Mouse (Mus musculus): ENCODE measurements around the gene Mgst2. TPM values are rescaled to one million over a fixed set of nuclear protein-coding genes. Genes with fewer than 3 reads are reported as not detected.
A peak's percentile ranks its signal among the peaks of the same experiment; 100 is the strongest.

The Mgst2 gene
- total and polyA plus RNA-seq, 2 experiments from 2014 or later, result 1.0 TPM; not detected in 1

GRCm38 (mm10) chr3:51727968-51728367 lies 67.8 kb downstream of the Mgst2 start:
- Histone ChIP-seq H3K27me3 (ENCODE audit: insufficient read depth, low read length) (no peaks in the 10 kb centered on the region), H3K36me3 (ENCODE audit: insufficient read depth, low read length) (no peaks in the 10 kb centered on the region), H3K4me2 (ENCODE audit: low read depth, low read length) (no peak overlapping the region), H3K27ac (peak overlapping the region; percentile 12; the same call in 1 of the 2 replicates), H3K4me3 (ENCODE audit: low read length) (no peak overlapping the region), H3K9me3 (ENCODE audit: low read length) (no peaks in the 10 kb centered on the region), H3K9ac (replicated peaks; ENCODE audit: low read length) (no peak overlapping the region), H3K4me1 (ENCODE audit: insufficient read depth, low read length) (peaks cover 11% of the 10 kb centered on the region; the same call in 1 of the 2 replicates)
- no peak for DNase-seq (ENCODE audit: low spot score)
- TF ChIP-seq CTCF (IDR thresholded peaks at IDR 0.05; ENCODE audit: low read depth), result no peak
- 57% methylated on average over 8 of the region's 8 CpGs for WGBS
- ATAC-seq, result no peak

DNA sequence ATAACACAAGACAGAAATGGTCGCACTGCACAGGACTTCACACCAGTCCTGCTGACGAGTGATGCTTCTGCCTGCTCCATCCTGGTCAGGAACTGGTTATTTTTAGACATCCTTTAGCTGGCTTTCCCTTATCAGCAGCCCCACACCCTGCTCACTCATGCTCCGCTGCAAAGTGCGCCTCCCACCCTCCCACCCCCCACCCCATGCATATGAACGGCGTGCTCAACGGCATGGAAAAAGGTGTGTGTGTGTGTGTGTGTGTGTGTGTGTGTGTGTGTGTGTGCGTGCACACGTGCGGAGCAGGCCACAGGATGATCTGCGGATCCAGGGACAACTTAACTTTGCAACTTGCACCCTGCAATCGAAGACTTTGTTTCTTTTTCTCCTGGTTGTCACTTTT lies 68.3 kb downstream of the Mgst2 start:
- no peak for DNase-seq (ENCODE audit: low spot score)
- TF ChIP-seq CTCF (IDR thresholded peaks at IDR 0.05; ENCODE audit: low read depth), result no peak
- peak overlapping the region; percentile 12; the same call in 1 of the 2 replicates for H3K27ac ChIP-seq
- H3K4me3 ChIP-seq (ENCODE audit: low read length), result no peak overlapping the region
- H3K9me3 ChIP-seq (ENCODE audit: low read length), result no peaks in the 10 kb centered on the region
- H3K9ac ChIP-seq (replicated peaks; ENCODE audit: low read length), result no peak overlapping the region
- no peaks in the 10 kb centered on the region for H3K27me3 ChIP-seq (ENCODE audit: insufficient read depth, low read length)
- ATAC-seq, result no peak
- H3K4me1 ChIP-seq (ENCODE audit: insufficient read depth, low read length), result peaks cover 11% of the 10 kb centered on the region; the same call in 1 of the 2 replicates
- no peak overlapping the region for H3K4me2 ChIP-seq (ENCODE audit: low read depth, low read length)
- no peaks in the 10 kb centered on the region for H3K36me3 ChIP-seq (ENCODE audit: insufficient read depth, low read length)
- 74% methylated on average over 12 of the region's 12 CpGs for WGBS

- Histone ChIP-seq H3K4me1 (ENCODE audit: insufficient read depth, low read length) (peaks cover 11% of the 10 kb centered on the region; the same call in 1 of the 2 replicates), H3K27ac (peak overlapping the region; percentile 27; the same call in 1 of the 2 replicates), H3K4me3 (ENCODE audit: low read length) (no peak overlapping the region), H3K27me3 (ENCODE audit: insufficient read depth, low read length) (no peaks in the 10 kb centered on the region), H3K36me3 (ENCODE audit: insufficient read depth, low read length) (no peaks in the 10 kb centered on the region), H3K9me3 (ENCODE audit: low read length) (no peaks in the 10 kb centered on the region), H3K4me2 (ENCODE audit: low read depth, low read length) (no peak overlapping the region), H3K9ac (replicated peaks; ENCODE audit: low read length) (no peak overlapping the region)
- ATAC-seq (peak; percentile 81), DNase-seq (ENCODE audit: low spot score) (peak; percentile 50)
- peak; percentile 43 for TF ChIP-seq CTCF (IDR thresholded peaks at IDR 0.05; ENCODE audit: low read depth)
- 45% methylated on average over 14 of the region's 14 CpGs for WGBS
These were observed 69.2 kb downstream of the Mgst2 start for GRCm38 (mm10) chr3:51729109-51729918.

- Histone ChIP-seq H3K27ac (no peak overlapping the region), H3K36me3 (ENCODE audit: insufficient read depth, low read length) (no peaks in the 10 kb centered on the region), H3K9me3 (ENCODE audit: low read length) (no peaks in the 10 kb centered on the region), H3K4me2 (ENCODE audit: low read depth, low read length) (no peak overlapping the region), H3K4me3 (ENCODE audit: low read length) (no peak overlapping the region), H3K4me1 (ENCODE audit: insufficient read depth, low read length) (peaks cover 11% of the 10 kb centered on the region; the same call in 1 of the 2 replicates), H3K27me3 (ENCODE audit: insufficient read depth, low read length) (no peaks in the 10 kb centered on the region), H3K9ac (replicated peaks; ENCODE audit: low read length) (no peak overlapping the region)
- ATAC-seq (no peak), DNase-seq (ENCODE audit: low spot score) (no peak)
- TF ChIP-seq CTCF (IDR thresholded peaks at IDR 0.05; ENCODE audit: low read depth), result no peak
- 78% methylated on average over 7 of the region's 7 CpGs for WGBS
These were observed 70.5 kb downstream of the Mgst2 start for GRCm38 (mm10) chr3:51730662-51731061.

GRCm38 (mm10) chr3:51731949-51732636 lies 71.9 kb downstream of the Mgst2 start:
- H3K36me3 ChIP-seq (ENCODE audit: insufficient read depth, low read length), result no peaks in the 10 kb centered on the region
- no peak overlapping the region for H3K4me3 ChIP-seq (ENCODE audit: low read length)
- ATAC-seq, result no peak
- H3K4me1 ChIP-seq (ENCODE audit: insufficient read depth, low read length), result peaks cover 11% of the 10 kb centered on the region; the same call in 1 of the 2 replicates
- DNase-seq (ENCODE audit: low spot score), result no peak
- H3K9me3 ChIP-seq (ENCODE audit: low read length), result no peaks in the 10 kb centered on the region
- TF ChIP-seq CTCF (IDR thresholded peaks at IDR 0.05; ENCODE audit: low read depth), result no peak
- H3K27ac ChIP-seq, result 0 out of 2 replicates have a peak overlapping the region, but pooled peaks have one; percentile 11
- 64% methylated on average over 16 of the region's 16 CpGs for WGBS
- H3K9ac ChIP-seq (replicated peaks; ENCODE audit: low read length), result no peak overlapping the region
- H3K4me2 ChIP-seq (ENCODE audit: low read depth, low read length), result no peak overlapping the region
- no peaks in the 10 kb centered on the region for H3K27me3 ChIP-seq (ENCODE audit: insufficient read depth, low read length)

Other genes with a start within 250 kb of the Mgst2 start
- 20.4 and 22.5 TPM in 2 replicates for gene Naa15, start 245.2 kb upstream of the Mgst2 start, total RNA-seq (2014; rRNA removed)
- gene Naa15, start 245.2 kb upstream of the Mgst2 start, polyA plus RNA-seq (2015; fragmentation: Nextera tagmentation; extraction: Ambion mirVana), result 35.0 and 36.5 TPM in 2 replicates
- 30.2 and 32.4 TPM in 2 replicates for gene Rab33b, start 176.4 kb upstream of the Mgst2 start, total RNA-seq (2014; rRNA removed)
- 31.8 and 33.2 TPM in 2 replicates for gene Rab33b, start 176.4 kb upstream of the Mgst2 start, polyA plus RNA-seq (2015; fragmentation: Nextera tagmentation; extraction: Ambion mirVana)
- gene Setd7, start 99.5 kb upstream of the Mgst2 start, total RNA-seq (2014; rRNA removed), result 10.1 and 20.6 TPM in 2 replicates
- 2.4 and 2.5 TPM in 2 replicates for gene Setd7, start 99.5 kb upstream of the Mgst2 start, polyA plus RNA-seq (2015; fragmentation: Nextera tagmentation; extraction: Ambion mirVana)